Mouse (Mus musculus) neutrophil, adult 59 days (primary cell): ENCODE data around the gene Itga11. TPM values are rescaled to one million over a fixed set of nuclear protein-coding genes. Genes with fewer than 3 reads are reported as not detected.

Source experiments
- total RNA-seq, 2 experiments: library from RNA; stranded (reverse); gene quantifications; 1 replicate in 1 of 2; 2 replicates in 1 of 2; pipeline ENCODE4 v1.2.4; 2023

The Itga11 gene
- total RNA-seq = not detected

DNA sequence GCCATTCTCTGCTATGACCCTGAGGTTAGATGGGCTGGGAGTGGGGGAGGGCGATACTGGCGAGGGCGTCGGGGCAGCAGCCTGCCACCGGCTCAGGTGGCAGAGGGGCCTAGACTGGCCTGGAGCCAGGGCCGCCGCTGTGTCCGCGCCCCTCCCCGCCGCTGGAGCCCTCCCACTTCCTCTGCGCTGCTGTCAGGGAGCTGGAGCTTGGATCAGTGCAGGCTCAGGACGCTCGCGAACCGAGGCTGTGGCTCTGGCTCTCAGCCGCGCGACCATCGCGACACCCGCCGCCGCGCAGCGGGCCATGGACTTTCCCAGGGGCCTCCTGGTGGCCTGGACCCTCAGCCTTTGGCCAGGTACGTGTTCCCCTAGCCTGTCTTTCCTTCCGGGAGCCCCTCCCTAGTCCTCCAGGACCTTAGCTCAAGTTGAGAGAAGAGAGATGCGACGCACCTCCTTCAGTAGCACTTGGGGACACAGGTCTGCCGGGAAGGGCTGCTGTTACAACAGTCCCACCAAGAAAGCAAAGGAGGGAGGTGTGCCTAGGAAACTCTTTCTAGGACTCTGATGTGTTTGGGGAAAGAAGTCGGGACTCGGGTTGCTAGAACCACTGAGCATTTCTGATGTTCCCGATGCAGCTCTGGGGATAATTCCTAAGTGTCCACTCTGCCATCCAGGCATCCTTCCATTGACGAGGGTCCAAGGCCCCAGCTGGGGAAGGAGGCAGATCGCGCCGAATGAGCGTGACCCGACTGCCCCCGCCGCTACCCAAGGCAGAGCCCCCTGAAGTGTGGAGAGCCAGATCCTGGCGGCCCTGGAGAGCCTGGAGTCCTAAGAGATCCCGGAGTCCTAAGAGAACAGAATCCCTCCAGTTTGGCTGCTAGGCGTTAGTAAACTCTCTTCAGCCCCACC, at the start of gene Itga11:
Gene Itga11, plus strand, starts transcription at position 186 of the 909 bp plus-strand sequence.

DNA sequence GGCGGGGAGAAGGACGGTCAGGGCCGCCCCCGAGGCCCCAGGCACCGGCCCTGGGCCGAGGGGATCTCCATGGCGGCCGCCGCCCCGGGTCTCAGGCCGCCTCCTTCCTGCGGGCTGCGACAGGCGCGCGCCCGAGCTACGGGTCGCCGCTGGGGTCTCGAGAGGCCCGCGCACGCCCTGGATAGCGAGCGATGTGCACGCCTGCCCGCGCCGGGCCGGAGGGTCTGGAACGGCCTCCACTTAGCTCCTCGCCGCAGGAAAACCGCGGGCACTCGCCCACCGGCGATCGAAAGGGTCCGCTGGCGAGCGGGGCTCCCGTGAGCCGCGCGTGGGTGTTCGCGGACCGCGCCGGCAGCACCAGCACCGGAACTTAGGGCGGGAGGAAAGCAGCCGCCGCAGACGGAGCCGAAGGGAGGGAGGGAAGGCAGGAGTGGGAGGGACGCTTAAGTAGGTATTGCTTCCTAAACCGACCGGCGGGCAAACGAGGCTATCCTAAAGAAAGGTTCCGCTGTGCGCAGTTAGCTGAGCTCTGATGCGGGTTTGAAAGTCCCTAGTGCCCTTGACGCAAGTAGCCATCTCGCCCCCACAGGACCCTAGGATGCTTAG, 134.0 kb downstream of the Itga11 start, which contains the start of gene Fem1b:
Gene Fem1b, minus strand, starts transcription at position 419 of the 606 bp plus-strand sequence.

Other genes with a start within 250 kb of the Itga11 start
- gene Coro2b, start 140.8 kb upstream of the Itga11 start, total RNA-seq = 1 to 10 TPM in 1 of 2 experiments, not detected in 1; 2.2 TPM
- gene Fem1b, start 134.1 kb downstream of the Itga11 start, total RNA-seq = 10 to 100 TPM; 10.0 to 12.0 TPM
- 10 to 100 TPM; 22.5 to 31.6 TPM for gene Cln6, start 161.0 kb downstream of the Itga11 start, total RNA-seq
- under 1 TPM in 1 of 2 experiments, not detected in 1; 0.57 TPM for gene Calml4, start 180.3 kb downstream of the Itga11 start, total RNA-seq